Mouse (Mus musculus): ENCODE results near the gene Ntn3.

Gene Ntn3

GRCm38 (mm10) chr17:24211631-24212440 lies 2.5 kb upstream of the Ntn3 start:
- DNase-seq (ENCODE audit: low spot score) = no peak

GRCm38 (mm10) chr17:24210591-24210990 lies 1.3 kb upstream of the Ntn3 start:
- no peak for DNase-seq (ENCODE audit: low spot score)

GRCm38 (mm10) chr17:24209916-24210240 lies 547 bp upstream of the Ntn3 start:
- DNase-seq (ENCODE audit: low spot score) = no peak

- no peak for DNase-seq (ENCODE audit: low spot score)
Observed at GRCm38 (mm10) chr17:24208641-24209042, 689 bp downstream of the Ntn3 start.

GRCm38 (mm10) chr17:24207768-24208640 lies 1.3 kb downstream of the Ntn3 start:
- no peak for DNase-seq (ENCODE audit: low spot score)

GRCm38 (mm10) chr17:24206451-24207351 lies 2.6 kb downstream of the Ntn3 start:
- DNase-seq (ENCODE audit: low spot score) = no peak

GRCm38 (mm10) chr17:24205908-24206361 lies 3.4 kb downstream of the Ntn3 start:
- no peak for DNase-seq (ENCODE audit: low spot score)

GRCm38 (mm10) chr17:24205284-24205888 lies 3.9 kb downstream of the Ntn3 start, which contains the start of gene Tbc1d24:
Tbc1d24 (minus strand) TSS chr17:24205562.
- peak; percentile 90 for DNase-seq (ENCODE audit: low spot score)

- no peak for DNase-seq (ENCODE audit: low spot score)
Observed at GRCm38 (mm10) chr17:24204846-24205245, 4.5 kb downstream of the Ntn3 start.

GRCm38 (mm10) chr17:24203611-24204534 lies 5.5 kb downstream of the Ntn3 start:
- no peak for DNase-seq (ENCODE audit: low spot score)

- DNase-seq (ENCODE audit: low spot score) = no peak
Observed at GRCm38 (mm10) chr17:24203068-24203467, 6.3 kb downstream of the Ntn3 start.

- DNase-seq (ENCODE audit: low spot score) = no peak
Observed at GRCm38 (mm10) chr17:24201092-24201491, 8.2 kb downstream of the Ntn3 start.

GRCm38 (mm10) chr17:24199741-24200140 lies 9.6 kb downstream of the Ntn3 start:
- DNase-seq (ENCODE audit: low spot score) = no peak

- DNase-seq (ENCODE audit: low spot score) = no peak
Observed at GRCm38 (mm10) chr17:24199252-24199651, 10.1 kb downstream of the Ntn3 start.

GRCm38 (mm10) chr17:24197032-24197824 lies 12.1 kb downstream of the Ntn3 start:
- DNase-seq (ENCODE audit: low spot score) = no peak

- no peak for DNase-seq (ENCODE audit: low spot score)
Observed at GRCm38 (mm10) chr17:24195349-24195748, 14.0 kb downstream of the Ntn3 start.

GRCm38 (mm10) chr17:24193769-24194168 lies 15.6 kb downstream of the Ntn3 start:
- no peak for DNase-seq (ENCODE audit: low spot score)

- no peak for DNase-seq (ENCODE audit: low spot score)
Observed at GRCm38 (mm10) chr17:24193268-24193667, 16.1 kb downstream of the Ntn3 start.

- no peak for DNase-seq (ENCODE audit: low spot score)
Observed at GRCm38 (mm10) chr17:24192848-24193247, 16.5 kb downstream of the Ntn3 start.

- no peak for DNase-seq (ENCODE audit: low spot score)
Observed at GRCm38 (mm10) chr17:24191481-24191880, 17.9 kb downstream of the Ntn3 start.
